Mouse (Mus musculus): Measurements from ENCODE around the gene Ccdc149. TPM values are rescaled to one million over a fixed set of nuclear protein-coding genes. Genes with fewer than 3 reads are reported as not detected.

The Ccdc149 gene
- polyA plus RNA-seq, 1 experiment from 2014 or later, result 0.68 TPM

DNA sequence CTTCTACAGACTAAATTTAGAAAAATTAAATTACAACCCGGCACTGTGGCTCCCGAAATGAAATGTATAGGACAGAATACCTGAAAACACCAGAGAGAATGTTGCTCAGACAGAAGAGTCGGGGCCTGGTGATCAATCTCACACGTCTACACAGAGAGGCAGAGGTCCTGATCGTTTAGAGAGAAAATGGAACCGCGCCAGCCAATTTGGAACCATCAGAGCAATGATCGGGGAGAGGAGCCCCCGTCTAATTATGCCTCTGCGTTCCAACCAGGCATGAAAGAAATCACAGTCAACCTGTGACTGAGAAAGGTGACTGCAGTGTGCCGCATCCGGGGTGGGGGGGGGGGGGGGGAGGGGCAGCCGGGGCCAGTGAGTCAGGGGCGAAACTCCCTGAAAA, 24.4 kb upstream of the Ccdc149 start:
- H3K9me3 ChIP-seq (ENCODE audit: control insufficient read depth, low read length), result no peaks in the 10 kb centered on the region
- ATAC-seq (ENCODE audit: insufficient number of reproducible peaks, low FRiP score, low TSS enrichment, low read depth) (no peak), DNase-seq (ENCODE audit: low spot score) (no peak)
- no peak overlapping the region for H3K9ac ChIP-seq (ENCODE audit: low read length)
- H3K27ac ChIP-seq (replicated peaks; ENCODE audit: low read depth, low read length), result no peak overlapping the region
- no peaks in the 10 kb centered on the region for H3K36me3 ChIP-seq (ENCODE audit: control insufficient read depth, insufficient read depth, low read length)
- H3K27me3 ChIP-seq (ENCODE audit: control insufficient read depth, insufficient read depth, low read length), result no peaks in the 10 kb centered on the region
- WGBS, result 57% methylated on average over 14 of the region's 14 CpGs
- no peak overlapping the region for H3K4me3 ChIP-seq (ENCODE audit: low read depth, low read length)
- H3K4me2 ChIP-seq (ENCODE audit: low read depth, severe bottlenecking), result no peak overlapping the region
- H3K4me1 ChIP-seq (ENCODE audit: control insufficient read depth, insufficient read depth, low read length), result no peaks in the 10 kb centered on the region

DNA sequence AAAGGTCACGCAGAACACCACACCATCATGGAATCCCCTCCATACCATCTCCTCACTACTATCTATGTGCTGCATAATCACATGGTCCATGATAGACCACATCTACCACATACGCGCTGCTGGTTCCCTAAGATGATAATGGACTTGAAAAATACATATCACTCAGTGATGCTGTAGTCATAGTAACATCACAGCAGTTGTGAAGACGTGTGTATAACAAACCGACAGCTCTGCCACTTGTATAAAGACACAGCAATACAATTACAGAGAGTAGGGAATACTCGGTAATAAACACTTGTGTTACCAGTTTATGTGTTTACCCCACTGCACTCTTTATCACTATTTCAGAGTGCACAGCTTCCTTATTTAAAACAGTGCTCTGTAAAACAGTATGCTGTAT, 20.2 kb upstream of the Ccdc149 start:
- no peak for ATAC-seq (ENCODE audit: insufficient number of reproducible peaks, low FRiP score, low TSS enrichment, low read depth)
- no peaks in the 10 kb centered on the region for H3K27me3 ChIP-seq (ENCODE audit: control insufficient read depth, insufficient read depth, low read length)
- DNase-seq (ENCODE audit: low spot score), result no peak
- H3K4me3 ChIP-seq (ENCODE audit: low read depth, low read length), result no peak overlapping the region
- no peaks in the 10 kb centered on the region for H3K9me3 ChIP-seq (ENCODE audit: control insufficient read depth, low read length)
- no peak overlapping the region for H3K4me2 ChIP-seq (ENCODE audit: low read depth, severe bottlenecking)
- WGBS, result 87% methylated on average over 6 of the region's 6 CpGs
- no peak overlapping the region for H3K9ac ChIP-seq (ENCODE audit: low read length)
- H3K36me3 ChIP-seq (ENCODE audit: control insufficient read depth, insufficient read depth, low read length), result no peaks in the 10 kb centered on the region
- H3K4me1 ChIP-seq (ENCODE audit: control insufficient read depth, insufficient read depth, low read length), result no peaks in the 10 kb centered on the region
- H3K27ac ChIP-seq (replicated peaks; ENCODE audit: low read depth, low read length), result no peak overlapping the region

DNA sequence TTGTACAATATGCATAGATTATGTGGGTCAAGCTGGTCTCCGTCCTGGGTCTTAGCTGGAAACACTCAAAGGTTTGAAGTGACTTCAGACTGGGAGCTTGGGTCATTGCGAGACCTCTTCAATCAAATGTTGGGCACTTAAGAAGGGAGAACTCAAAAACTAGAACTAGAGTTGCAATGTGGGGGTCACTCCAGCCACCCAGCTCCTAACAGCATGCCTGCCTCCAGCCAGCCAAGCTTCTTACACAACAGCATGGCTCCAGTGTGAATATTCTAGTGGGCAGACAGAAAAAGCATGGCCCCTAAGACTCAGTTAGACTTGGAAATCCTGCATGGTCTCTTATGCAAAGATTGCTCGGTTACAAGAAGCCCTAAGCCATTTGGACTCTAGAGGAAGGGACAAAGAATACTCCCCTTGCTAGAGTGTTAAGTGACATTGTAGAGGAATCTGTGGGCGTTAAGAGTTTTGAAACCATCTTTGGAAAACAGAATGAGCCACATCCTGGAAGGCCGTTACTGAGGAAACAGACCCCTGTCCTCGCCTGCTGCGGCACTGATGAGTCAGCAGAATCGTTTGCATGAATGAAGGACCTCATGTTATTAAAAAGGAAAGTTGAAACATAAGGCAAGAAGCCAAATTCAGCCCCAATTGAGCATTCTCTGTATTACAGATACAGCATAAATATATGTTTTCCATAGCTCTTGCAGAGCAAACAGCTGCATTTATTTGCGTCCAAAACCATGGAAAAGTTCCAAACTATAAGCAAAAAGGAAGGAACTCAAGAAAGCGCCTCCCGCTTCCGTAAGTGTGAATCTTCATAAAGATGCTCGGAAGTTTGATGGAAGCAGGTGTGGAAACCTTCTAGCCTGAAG, 16.5 kb upstream of the Ccdc149 start:
- DNase-seq (ENCODE audit: low spot score) (no peak), ATAC-seq (ENCODE audit: insufficient number of reproducible peaks, low FRiP score, low TSS enrichment, low read depth) (no peak)
- Histone ChIP-seq H3K9me3 (ENCODE audit: control insufficient read depth, low read length) (no peaks in the 10 kb centered on the region), H3K4me2 (ENCODE audit: low read depth, severe bottlenecking) (no peak overlapping the region), H3K27ac (replicated peaks; ENCODE audit: low read depth, low read length) (no peak overlapping the region), H3K4me1 (ENCODE audit: control insufficient read depth, insufficient read depth, low read length) (no peaks in the 10 kb centered on the region), H3K9ac (ENCODE audit: low read length) (no peak overlapping the region), H3K4me3 (ENCODE audit: low read depth, low read length) (no peak overlapping the region), H3K36me3 (ENCODE audit: control insufficient read depth, insufficient read depth, low read length) (no peaks in the 10 kb centered on the region), H3K27me3 (ENCODE audit: control insufficient read depth, insufficient read depth, low read length) (no peaks in the 10 kb centered on the region)
- 86% methylated on average over 13 of the region's 13 CpGs for WGBS

DNA sequence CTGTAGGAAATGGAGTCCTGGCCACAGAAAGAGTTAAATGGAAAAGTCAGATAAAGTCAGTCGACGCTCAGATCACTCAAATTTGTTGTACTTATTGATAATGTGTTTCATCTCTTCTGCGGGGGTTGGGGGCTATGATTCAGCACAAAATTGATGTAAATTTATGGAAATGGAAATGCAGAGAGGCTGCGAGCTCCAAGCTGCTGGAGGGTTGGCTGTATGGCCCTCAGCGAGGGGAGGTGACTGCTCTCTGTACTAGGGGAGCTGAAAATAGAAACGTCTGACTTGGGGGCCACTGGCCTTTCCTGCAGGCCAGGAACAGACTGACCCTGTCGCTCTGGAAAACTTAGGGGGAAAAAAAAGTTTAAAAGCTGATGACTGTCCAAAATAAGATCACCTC, 5.5 kb upstream of the Ccdc149 start:
- H3K36me3 ChIP-seq (ENCODE audit: control insufficient read depth, insufficient read depth, low read length), result no peaks in the 10 kb centered on the region
- DNase-seq (ENCODE audit: low spot score) (peak; percentile 25), ATAC-seq (ENCODE audit: insufficient number of reproducible peaks, low FRiP score, low TSS enrichment, low read depth) (peak; percentile 54; the same call in 1 of the 2 replicates)
- no peaks in the 10 kb centered on the region; the same call in 1 of the 2 replicates for H3K9me3 ChIP-seq (ENCODE audit: control insufficient read depth, low read length)
- peak overlapping the region; percentile 12 for H3K9ac ChIP-seq (ENCODE audit: low read length)
- H3K4me2 ChIP-seq (ENCODE audit: low read depth, severe bottlenecking), result peak overlapping the region; percentile 70
- no peak overlapping the region for H3K27ac ChIP-seq (replicated peaks; ENCODE audit: low read depth, low read length)
- no peaks in the 10 kb centered on the region for H3K27me3 ChIP-seq (ENCODE audit: control insufficient read depth, insufficient read depth, low read length)
- WGBS, result 11% methylated on average over 7 of the region's 7 CpGs
- H3K4me1 ChIP-seq (ENCODE audit: control insufficient read depth, insufficient read depth, low read length), result no peaks in the 10 kb centered on the region
- peak overlapping the region; percentile 43 for H3K4me3 ChIP-seq (ENCODE audit: low read depth, low read length)

DNA sequence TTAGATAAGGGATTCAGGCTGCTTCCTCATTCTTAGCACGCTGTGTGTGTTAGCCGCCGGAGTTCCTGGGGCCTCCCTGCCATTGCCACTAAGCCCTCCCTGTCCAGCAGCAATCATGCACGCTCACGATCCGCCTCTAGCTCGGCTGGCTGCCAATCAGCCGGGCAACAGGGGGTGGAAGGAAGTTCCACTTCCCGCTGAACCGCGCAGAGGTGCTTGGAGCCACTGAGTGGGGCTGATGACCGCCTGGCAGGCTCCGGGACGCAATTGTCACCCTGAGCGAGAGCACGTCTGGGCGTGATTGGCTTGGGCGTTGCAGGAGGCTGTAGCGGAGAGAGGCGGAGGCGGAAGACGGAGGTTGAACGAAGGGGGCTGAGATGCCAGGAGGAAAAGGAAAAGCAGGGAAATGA, 5.0 kb upstream of the Ccdc149 start:
- peak overlapping the region; percentile 70 for H3K4me2 ChIP-seq (ENCODE audit: low read depth, severe bottlenecking)
- peak overlapping the region; percentile 12 for H3K9ac ChIP-seq (ENCODE audit: low read length)
- no peaks in the 10 kb centered on the region for H3K27me3 ChIP-seq (ENCODE audit: control insufficient read depth, insufficient read depth, low read length)
- H3K27ac ChIP-seq (replicated peaks; ENCODE audit: low read depth, low read length), result no peak overlapping the region
- H3K9me3 ChIP-seq (ENCODE audit: control insufficient read depth, low read length), result no peaks in the 10 kb centered on the region; the same call in 1 of the 2 replicates
- peak overlapping the region; percentile 43 for H3K4me3 ChIP-seq (ENCODE audit: low read depth, low read length)
- H3K36me3 ChIP-seq (ENCODE audit: control insufficient read depth, insufficient read depth, low read length), result no peaks in the 10 kb centered on the region
- ATAC-seq (ENCODE audit: insufficient number of reproducible peaks, low FRiP score, low TSS enrichment, low read depth) (peak; percentile 55; the same call in 1 of the 2 replicates), DNase-seq (ENCODE audit: low spot score) (peak; percentile 77)
- no peaks in the 10 kb centered on the region for H3K4me1 ChIP-seq (ENCODE audit: control insufficient read depth, insufficient read depth, low read length)
- 0% methylated on average over 23 of the region's 23 CpGs for WGBS

DNA sequence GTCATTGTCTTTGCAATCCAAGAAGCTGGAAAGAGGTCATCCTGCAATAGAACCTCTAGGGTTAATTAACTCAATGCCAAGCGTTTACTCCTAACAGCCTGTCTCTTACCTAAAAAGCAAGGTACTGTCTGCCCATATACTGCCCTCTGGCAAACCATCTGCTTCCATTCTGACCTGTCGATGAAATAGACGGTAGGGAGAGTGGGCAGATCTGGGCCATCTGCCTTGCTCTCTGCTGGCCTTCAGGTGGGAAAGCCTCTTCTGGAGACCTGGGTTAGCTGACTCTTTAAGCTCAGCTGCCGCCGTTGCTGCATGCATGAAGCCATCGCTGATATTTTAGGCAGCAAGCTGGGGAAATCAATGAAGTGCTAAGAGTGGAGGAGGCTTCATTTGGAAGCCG, 2.7 kb upstream of the Ccdc149 start:
- no peak overlapping the region for H3K4me2 ChIP-seq (ENCODE audit: low read depth, severe bottlenecking)
- H3K36me3 ChIP-seq (ENCODE audit: control insufficient read depth, insufficient read depth, low read length), result no peaks in the 10 kb centered on the region
- H3K4me1 ChIP-seq (ENCODE audit: control insufficient read depth, insufficient read depth, low read length), result no peaks in the 10 kb centered on the region
- H3K4me3 ChIP-seq (ENCODE audit: low read depth, low read length), result no peak overlapping the region
- no peak overlapping the region for H3K27ac ChIP-seq (replicated peaks; ENCODE audit: low read depth, low read length)
- no peak overlapping the region for H3K9ac ChIP-seq (ENCODE audit: low read length)
- no peaks in the 10 kb centered on the region; the same call in 1 of the 2 replicates for H3K9me3 ChIP-seq (ENCODE audit: control insufficient read depth, low read length)
- no peak for ATAC-seq (ENCODE audit: insufficient number of reproducible peaks, low FRiP score, low TSS enrichment, low read depth)
- no peak for DNase-seq (ENCODE audit: low spot score)
- H3K27me3 ChIP-seq (ENCODE audit: control insufficient read depth, insufficient read depth, low read length), result peaks cover 7% of the 10 kb centered on the region; the same call in 1 of the 2 replicates
- 85% methylated on average over 7 of the region's 7 CpGs for WGBS

DNA sequence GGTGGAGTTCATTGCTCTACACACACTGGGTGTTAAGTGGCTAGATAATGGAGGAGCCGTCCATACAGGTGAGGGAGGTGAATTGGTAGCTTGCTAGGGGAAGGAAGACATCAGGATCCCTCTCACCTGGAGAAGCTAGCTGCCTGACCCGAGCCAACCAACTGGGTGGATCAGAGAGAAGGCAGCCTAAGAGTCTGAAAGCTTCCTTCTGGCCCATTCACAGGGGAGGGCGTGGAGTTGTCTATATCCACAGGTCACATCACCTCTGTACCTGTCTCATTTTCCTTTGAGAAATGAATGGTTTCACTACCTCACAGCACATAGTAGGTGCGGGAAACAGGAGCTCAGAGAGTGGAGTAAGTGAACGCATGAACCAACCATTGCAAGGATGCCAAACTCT, 770 bp downstream of the Ccdc149 start:
- no peaks in the 10 kb centered on the region for H3K36me3 ChIP-seq (ENCODE audit: control insufficient read depth, insufficient read depth, low read length)
- H3K27ac ChIP-seq (replicated peaks; ENCODE audit: low read depth, low read length), result no peak overlapping the region

DNA sequence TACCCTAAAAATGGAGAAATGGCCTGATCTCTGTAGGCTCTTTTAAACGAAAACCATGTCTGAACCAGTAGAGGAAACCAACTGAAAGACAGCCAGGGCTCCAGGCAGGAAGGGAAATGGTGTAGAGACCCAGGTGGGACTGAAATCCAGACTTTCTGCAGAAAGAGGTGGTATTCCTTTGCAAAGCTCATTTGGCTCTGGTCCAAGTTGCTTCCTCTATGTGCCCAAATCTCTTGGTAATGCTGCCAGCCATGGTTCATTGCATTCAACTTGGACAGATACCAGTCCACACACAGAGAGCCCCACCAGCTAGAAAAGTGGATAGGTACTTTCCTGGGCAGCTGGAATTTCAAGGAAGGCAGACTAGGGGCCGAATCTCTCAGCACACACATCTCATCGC, 3.5 kb downstream of the Ccdc149 start:
- Histone ChIP-seq H3K9ac (ENCODE audit: low read length) (no peak overlapping the region), H3K27me3 (ENCODE audit: control insufficient read depth, insufficient read depth, low read length) (peaks cover 7% of the 10 kb centered on the region; the same call in 1 of the 2 replicates), H3K36me3 (ENCODE audit: control insufficient read depth, insufficient read depth, low read length) (no peaks in the 10 kb centered on the region), H3K4me3 (ENCODE audit: low read depth, low read length) (no peak overlapping the region), H3K9me3 (ENCODE audit: control insufficient read depth, low read length) (no peaks in the 10 kb centered on the region), H3K4me2 (ENCODE audit: low read depth, severe bottlenecking) (no peak overlapping the region), H3K4me1 (ENCODE audit: control insufficient read depth, insufficient read depth, low read length) (no peaks in the 10 kb centered on the region), H3K27ac (replicated peaks; ENCODE audit: low read depth, low read length) (no peak overlapping the region)
- no peak for ATAC-seq (ENCODE audit: insufficient number of reproducible peaks, low FRiP score, low TSS enrichment, low read depth)
- WGBS, result 82% methylated on average over 3 of the region's 3 CpGs
- no peak for DNase-seq (ENCODE audit: low spot score)

More for the DNA sequence above, 770 bp downstream of the Ccdc149 start:
- Histone ChIP-seq H3K27me3 (ENCODE audit: control insufficient read depth, insufficient read depth, low read length) (peaks cover 7% of the 10 kb centered on the region; the same call in 1 of the 2 replicates), H3K4me1 (ENCODE audit: control insufficient read depth, insufficient read depth, low read length) (no peaks in the 10 kb centered on the region), H3K4me3 (ENCODE audit: low read depth, low read length) (peak overlapping the region; percentile 47), H3K9ac (ENCODE audit: low read length) (no peak overlapping the region), H3K9me3 (ENCODE audit: control insufficient read depth, low read length) (no peaks in the 10 kb centered on the region), H3K4me2 (ENCODE audit: low read depth, severe bottlenecking) (peak overlapping the region; percentile 83)
- DNase-seq (ENCODE audit: low spot score) (no peak), ATAC-seq (ENCODE audit: insufficient number of reproducible peaks, low FRiP score, low TSS enrichment, low read depth) (0 out of 2 replicates have a peak, but pooled peaks have one; percentile 4)
- 50% methylated on average over 5 of the region's 5 CpGs for WGBS
